Mouse (Mus musculus): ENCODE results near the gene Spsb1.

The Spsb1 gene

DNA sequence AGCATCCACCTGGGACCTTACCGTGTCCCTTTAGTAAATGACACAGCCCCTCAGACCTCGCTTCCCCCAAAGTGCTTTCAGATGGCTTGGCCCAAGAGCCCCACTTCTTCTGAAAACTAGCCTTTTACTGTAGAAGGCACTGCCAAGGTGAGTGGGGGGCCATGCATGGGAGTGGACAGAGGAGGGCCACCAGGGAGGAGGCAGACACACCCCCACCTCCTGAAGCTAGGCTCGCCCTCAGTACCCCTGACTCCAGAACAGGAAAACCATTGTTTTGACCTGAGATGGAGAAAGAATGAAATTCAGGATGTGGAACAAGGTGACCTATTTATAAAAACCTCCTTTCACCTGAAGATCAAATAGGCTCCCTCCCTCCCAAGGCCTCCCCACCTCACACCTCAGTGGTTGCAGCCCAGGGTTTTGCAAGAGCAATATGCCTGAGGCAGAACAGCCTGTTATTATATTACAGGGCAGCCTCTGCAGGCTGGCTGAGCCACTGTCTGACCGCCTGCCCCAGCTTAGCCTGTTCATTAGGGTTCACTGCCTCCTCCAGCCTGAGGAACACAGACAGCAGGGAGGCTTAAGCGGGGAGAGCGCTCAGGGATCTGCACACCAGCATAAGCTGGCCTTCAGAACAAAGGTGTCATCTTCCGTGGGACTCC lies 41.0 kb downstream of the Spsb1 start:
- no peak for DNase-seq (ENCODE audit: low spot score in 2 of 2)

DNA sequence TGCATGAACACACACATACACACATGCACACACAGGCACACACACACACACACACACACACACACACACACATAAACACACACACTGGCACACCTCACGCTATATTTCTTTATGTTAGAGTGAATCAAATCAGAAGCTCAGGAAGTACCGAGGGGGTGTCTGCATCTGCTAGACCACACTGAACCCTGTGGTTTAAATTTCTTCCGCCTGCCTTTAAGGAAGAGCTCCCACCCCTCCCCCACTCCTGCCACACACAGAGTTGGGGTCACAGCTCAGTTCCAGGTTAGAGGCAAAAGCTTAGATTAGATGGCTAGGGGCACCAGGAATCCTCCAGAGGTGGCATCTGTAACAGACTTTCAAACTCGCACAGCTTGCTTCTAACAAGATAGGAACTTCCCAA lies 42.4 kb downstream of the Spsb1 start:
- no peak for DNase-seq (ENCODE audit: low spot score in 2 of 2)

- DNase-seq (ENCODE audit: low spot score in 2 of 2): no peak
Observed at GRCm38 (mm10) chr4:149910558-149910957, 44.3 kb downstream of the Spsb1 start.

DNA sequence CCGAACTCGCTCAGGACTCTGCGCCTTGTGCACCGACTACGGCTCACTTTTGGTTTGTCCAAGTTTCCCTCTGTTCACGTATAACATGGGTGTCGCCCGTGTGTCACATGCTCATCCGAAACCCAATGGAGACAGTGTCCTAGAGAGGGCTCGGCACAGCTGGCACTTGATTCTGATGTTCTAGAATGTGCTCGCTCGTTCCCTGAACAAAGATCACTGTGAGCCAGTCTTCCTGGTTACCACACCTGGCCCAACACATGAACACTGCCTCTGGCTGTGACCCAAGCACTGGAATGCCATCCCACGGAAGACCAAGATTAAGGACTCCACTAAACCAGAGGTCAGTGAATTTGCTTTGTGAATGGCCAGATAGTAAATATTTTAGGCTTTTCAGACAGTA lies 45.3 kb downstream of the Spsb1 start:
- DNase-seq (ENCODE audit: low spot score in 2 of 2): no peak

DNA sequence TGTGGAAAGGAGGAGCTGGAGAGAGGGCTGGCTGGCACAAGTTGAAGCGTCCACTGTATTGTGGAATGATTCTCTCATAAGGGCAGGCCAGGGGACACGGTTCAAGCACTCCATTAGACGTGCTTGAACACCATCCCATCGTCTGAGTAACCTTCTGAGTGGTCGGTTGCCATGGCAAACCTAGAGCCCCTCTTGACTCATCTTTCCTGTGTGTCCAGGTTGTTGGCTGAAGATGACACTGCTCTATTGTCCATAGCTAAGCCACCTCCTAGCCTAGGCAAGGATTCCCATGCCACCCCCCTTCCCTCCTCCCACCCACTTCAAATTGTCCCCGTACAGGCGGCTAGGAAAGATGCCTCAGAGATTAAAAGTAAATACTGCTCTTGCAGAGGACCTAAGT lies 45.9 kb downstream of the Spsb1 start:
- DNase-seq (ENCODE audit: low spot score in 2 of 2): no peak

DNA sequence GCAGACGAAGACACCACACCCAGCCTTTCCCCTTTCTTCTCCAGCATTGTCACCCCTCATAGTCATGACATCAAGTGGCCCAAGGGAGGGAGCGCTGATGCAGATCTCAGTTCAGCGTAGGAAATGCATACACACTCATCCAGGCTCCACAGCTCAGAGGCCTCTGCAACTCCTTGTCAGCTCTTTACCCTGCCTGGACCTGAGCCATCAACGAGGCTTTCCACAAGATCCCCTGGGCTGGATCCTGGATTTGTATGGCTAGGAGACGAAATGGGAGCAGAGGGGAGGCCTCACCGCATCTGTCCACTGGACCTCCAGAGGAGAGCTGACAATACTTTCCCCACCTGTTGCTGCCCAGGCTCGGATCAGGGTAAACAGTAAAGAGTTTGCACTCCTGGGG lies 47.2 kb downstream of the Spsb1 start:
- DNase-seq (ENCODE audit: low spot score in 2 of 2): no peak

GRCm38 (mm10) chr4:149906921-149907320 lies 47.9 kb downstream of the Spsb1 start:
- no peak for DNase-seq (ENCODE audit: low spot score in 2 of 2)

DNA sequence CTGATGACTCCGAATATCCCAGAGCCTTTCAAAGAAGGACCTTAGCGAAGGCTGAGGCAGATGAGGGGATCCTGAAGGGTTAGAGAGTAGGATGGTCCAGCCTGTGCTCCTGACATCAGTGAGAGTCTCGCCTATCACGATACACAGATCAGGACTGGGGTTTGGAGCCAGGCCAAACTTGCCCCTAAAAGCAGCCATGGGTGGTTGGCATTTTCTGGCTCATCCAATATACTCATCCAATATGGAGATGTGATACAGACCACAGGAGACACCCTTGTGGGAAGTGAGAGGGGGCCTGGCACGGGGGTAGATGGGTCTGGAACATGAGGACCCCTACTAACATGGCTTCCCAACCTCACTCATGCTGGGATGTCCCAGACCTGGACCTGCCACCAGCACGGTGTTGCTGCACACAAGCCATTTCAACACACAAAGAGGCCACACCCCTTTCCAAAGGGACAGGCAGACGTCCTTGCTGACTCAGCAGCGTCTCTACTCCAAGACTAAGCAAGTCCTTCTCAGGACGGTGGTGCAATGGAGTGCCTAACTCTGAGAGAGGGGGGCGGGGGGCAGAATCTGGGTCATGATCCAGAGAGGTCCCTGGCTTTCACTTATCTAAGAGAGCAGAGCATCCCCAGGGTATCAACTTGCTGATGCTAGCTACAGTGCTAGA lies 49.4 kb downstream of the Spsb1 start:
- no peak for DNase-seq (ENCODE audit: low spot score in 2 of 2)

- DNase-seq (ENCODE audit: low spot score in 2 of 2): no peak
Observed at GRCm38 (mm10) chr4:149903026-149903425, 51.8 kb downstream of the Spsb1 start.

DNA sequence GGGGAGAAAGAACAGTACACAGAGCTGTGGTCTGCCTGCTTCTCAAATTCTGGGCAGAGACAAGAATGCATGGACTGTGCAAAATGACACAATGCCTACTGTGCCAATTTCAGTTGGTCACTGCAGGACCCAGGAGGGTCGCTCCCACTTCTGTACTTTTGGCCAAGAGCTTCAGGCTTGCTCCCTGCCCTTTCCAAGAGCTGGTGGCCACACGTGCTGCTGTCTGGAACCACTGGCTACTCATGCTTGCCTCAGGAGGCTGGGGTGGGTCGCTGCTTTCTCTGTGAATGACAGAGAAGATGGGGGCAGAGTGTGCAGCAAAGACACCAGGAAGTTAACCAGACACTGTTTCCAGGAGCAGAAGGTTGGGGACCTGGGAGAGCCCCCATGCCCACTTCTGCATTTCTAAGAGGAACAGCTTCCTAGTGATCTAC lies 53.5 kb downstream of the Spsb1 start:
- peak in 1 of 2 experiments; percentile 16 for DNase-seq (ENCODE audit: low spot score in 2 of 2)

- no peak for DNase-seq (ENCODE audit: low spot score in 2 of 2)
Observed at GRCm38 (mm10) chr4:149897661-149898260, 57.1 kb downstream of the Spsb1 start.

GRCm38 (mm10) chr4:149896024-149896538 lies 58.8 kb downstream of the Spsb1 start:
- no peak for DNase-seq (ENCODE audit: low spot score in 2 of 2)

GRCm38 (mm10) chr4:149895226-149895625 lies 59.6 kb downstream of the Spsb1 start:
- no peak for DNase-seq (ENCODE audit: low spot score in 2 of 2)

- no peak for DNase-seq (ENCODE audit: low spot score in 2 of 2)
Observed at GRCm38 (mm10) chr4:149894300-149894699, 60.5 kb downstream of the Spsb1 start.

GRCm38 (mm10) chr4:149893611-149894151 lies 61.2 kb downstream of the Spsb1 start:
- no peak for DNase-seq (ENCODE audit: low spot score in 2 of 2)

- DNase-seq (ENCODE audit: low spot score in 2 of 2): no peak
Observed at GRCm38 (mm10) chr4:149891172-149891960, 63.5 kb downstream of the Spsb1 start.

DNA sequence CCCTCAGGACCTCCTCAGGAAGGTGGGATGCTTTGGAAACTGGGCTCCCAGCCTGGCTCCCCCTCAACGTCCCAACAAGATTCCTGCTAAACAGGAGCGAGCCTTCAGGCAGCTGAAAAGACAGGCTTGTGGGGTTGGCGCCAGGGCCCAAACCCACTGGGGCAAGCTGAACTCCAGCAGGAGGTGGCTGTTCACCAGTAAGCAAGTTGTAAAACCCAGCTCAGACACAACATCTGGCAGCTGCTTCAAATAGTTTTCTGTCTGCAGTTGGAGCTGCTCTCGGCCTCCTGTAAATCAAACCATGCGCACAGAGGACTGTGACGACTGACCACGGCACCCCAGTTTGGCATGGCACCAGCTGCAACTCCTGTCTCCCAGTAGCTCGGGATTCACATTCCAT lies 64.3 kb downstream of the Spsb1 start:
- DNase-seq (ENCODE audit: low spot score in 2 of 2): no peak

DNA sequence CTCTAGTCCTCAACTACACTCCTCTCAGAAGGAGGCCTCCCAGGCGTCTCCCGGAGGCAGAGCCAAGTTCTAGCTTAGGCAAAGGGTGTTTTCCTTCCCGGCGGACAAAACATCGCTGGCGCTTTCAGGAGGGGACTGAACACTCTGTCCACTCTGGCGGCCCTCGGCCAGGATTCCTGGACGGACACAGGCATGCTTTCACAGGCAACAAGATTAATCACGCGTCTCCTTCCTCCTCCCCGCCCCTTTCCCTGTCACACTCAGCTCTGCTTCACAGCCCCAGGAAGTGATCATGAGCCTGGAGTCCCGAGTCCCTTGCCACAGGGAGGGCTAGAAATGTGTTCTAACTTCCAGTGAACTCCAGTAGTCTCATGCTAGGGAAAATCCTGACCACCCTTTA lies 65.0 kb downstream of the Spsb1 start:
- DNase-seq (ENCODE audit: low spot score in 2 of 2): peak in 1 of 2 experiments; percentile 69

DNA sequence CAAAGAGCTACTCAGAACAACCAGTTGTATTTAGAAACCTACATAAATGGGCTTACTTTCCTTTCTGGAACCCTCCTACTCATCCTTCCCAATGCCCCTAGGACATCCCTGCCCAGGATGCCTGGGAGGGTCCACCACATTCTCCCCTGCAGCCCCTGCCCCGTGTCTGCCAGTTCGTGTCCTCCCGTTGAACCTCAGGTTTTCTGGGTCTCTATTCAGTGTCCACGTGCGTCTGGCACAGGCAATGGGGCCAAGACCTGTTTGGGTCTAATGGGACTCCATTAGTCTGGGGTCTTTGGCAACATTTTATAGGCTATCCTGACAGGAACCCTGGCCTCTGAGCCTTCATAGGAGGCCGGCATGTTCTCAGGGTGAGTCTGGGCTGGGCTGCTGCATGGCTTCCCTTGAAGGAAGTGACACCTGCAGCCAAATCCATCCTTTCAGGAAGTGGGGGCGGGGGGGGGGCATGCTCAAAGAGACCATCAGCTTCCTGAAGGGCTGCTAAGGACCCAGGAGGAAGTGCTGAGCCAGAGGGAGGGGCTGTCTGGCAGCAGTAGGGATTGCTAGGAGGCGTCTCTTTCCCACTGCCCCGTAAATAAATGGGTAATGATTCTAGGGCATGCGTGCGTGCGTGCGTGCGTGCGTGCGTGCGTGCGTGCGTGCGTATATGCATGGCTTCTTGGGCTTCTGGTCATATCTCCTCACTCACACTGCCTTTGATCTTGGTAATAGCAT lies 65.9 kb downstream of the Spsb1 start:
- no peak for DNase-seq (ENCODE audit: low spot score in 2 of 2)

GRCm38 (mm10) chr4:149888156-149888555 lies 66.7 kb downstream of the Spsb1 start:
- DNase-seq (ENCODE audit: low spot score in 2 of 2): no peak

Measured in frontal cortex, postnatal 36 days (tissue).